Mouse (Mus musculus): Measurements from ENCODE around the gene Ces4a. TPM values are rescaled to one million over a fixed set of nuclear protein-coding genes. Genes with fewer than 3 reads are reported as not detected.

Ces4a gene
- polyA plus RNA-seq (2017; shearing (Covaris generic)), result not detected

GRCm38 (mm10) chr8:105131509-105131908 is at the start of gene Ces4a:
TSS of gene Ces4a (plus strand) at chr8:105131800.

GRCm38 (mm10) chr8:105083449-105084050 is 48.0 kb upstream of the Ces4a start, which contains the start of gene Ces3b:
TSS of gene Ces3b (plus strand) at chr8:105083753.

GRCm38 (mm10) chr8:105170381-105171115 is 38.9 kb downstream of the Ces4a start, which contains the start of gene Cbfb:
TSS of gene Cbfb (plus strand) at chr8:105170674.

Other genes starting within 250 kb of the Ces4a start
- gene Ces2e, start 205.5 kb upstream of the Ces4a start, polyA plus RNA-seq (2017; shearing (Covaris generic)), result not detected
- not detected for gene Ces2f, start 184.4 kb upstream of the Ces4a start, polyA plus RNA-seq (2017; shearing (Covaris generic))
- gene Ces2g, start 170.1 kb upstream of the Ces4a start, polyA plus RNA-seq (2017; shearing (Covaris generic)), result 0.29 TPM
- not detected for gene Ces2h, start 130.9 kb upstream of the Ces4a start, polyA plus RNA-seq (2017; shearing (Covaris generic))
- gene Ces3a, start 83.2 kb upstream of the Ces4a start, polyA plus RNA-seq (2017; shearing (Covaris generic)), result not detected
- gene Ces3b, start 48.0 kb upstream of the Ces4a start, polyA plus RNA-seq (2017; shearing (Covaris generic)), result not detected
- gene Cbfb, start 38.9 kb downstream of the Ces4a start, polyA plus RNA-seq (2017; shearing (Covaris generic)), result 27.3 TPM
- gene D230025D16Rik, start 93.3 kb downstream of the Ces4a start, polyA plus RNA-seq (2017; shearing (Covaris generic)), result 30.6 TPM
- gene B3gnt9, start 123.4 kb downstream of the Ces4a start, polyA plus RNA-seq (2017; shearing (Covaris generic)), result 0.93 TPM
- gene Tradd, start 132.8 kb downstream of the Ces4a start, polyA plus RNA-seq (2017; shearing (Covaris generic)), result 48.9 TPM
- gene Fbxl8, start 132.8 kb downstream of the Ces4a start, polyA plus RNA-seq (2017; shearing (Covaris generic)), result 23.4 TPM
- 0.86 TPM for gene Hsf4, start 138.0 kb downstream of the Ces4a start, polyA plus RNA-seq (2017; shearing (Covaris generic))
- not detected for gene Nol3, start 144.3 kb downstream of the Ces4a start, polyA plus RNA-seq (2017; shearing (Covaris generic))
- gene 4931428F04Rik, start 158.1 kb downstream of the Ces4a start, polyA plus RNA-seq (2017; shearing (Covaris generic)), result 1.9 TPM
- gene Exoc3l, start 164.3 kb downstream of the Ces4a start, polyA plus RNA-seq (2017; shearing (Covaris generic)), result 2.1 TPM
- gene E2f4, start 165.9 kb downstream of the Ces4a start, polyA plus RNA-seq (2017; shearing (Covaris generic)), result 82.3 TPM
- gene Elmo3, start 173.8 kb downstream of the Ces4a start, polyA plus RNA-seq (2017; shearing (Covaris generic)), result 8.1 TPM
- 2.6 TPM for gene Lrrc29, start 194.5 kb downstream of the Ces4a start, polyA plus RNA-seq (2017; shearing (Covaris generic))
- 151 TPM for gene Tmem208, start 194.6 kb downstream of the Ces4a start, polyA plus RNA-seq (2017; shearing (Covaris generic))
- gene Fhod1, start 216.2 kb downstream of the Ces4a start, polyA plus RNA-seq (2017; shearing (Covaris generic)), result 1.8 TPM
- gene Slc9a5, start 217.0 kb downstream of the Ces4a start, polyA plus RNA-seq (2017; shearing (Covaris generic)), result 0.59 TPM
- not detected for gene Plekhg4, start 241.5 kb downstream of the Ces4a start, polyA plus RNA-seq (2017; shearing (Covaris generic))

Data from activated CD4-positive, CD25-positive, alpha-beta regulatory T cell, adult 9 weeks (primary cell).